Mouse (Mus musculus) liver, embryonic 15.5 days (tissue): ENCODE measurements around the gene Nipal1. TPM values are rescaled to one million over a fixed set of nuclear protein-coding genes. Genes with fewer than 3 reads are reported as not detected.

ENCODE experiments used
- ATAC-seq: fragments of 200-750 bp; cut with Nextera tagmentation; 2 replicates; pipeline ENCODE4 v1.8.0; 2017; ENCODE audit warnings: moderate number of reproducible peaks, mild to moderate bottlenecking, moderate library complexity; ENCODE audit not compliant: insufficient read depth
- H3K27ac ChIP-seq: fragments of 300-500 bp; sonication (generic); replicated peaks from 2 replicates; pipeline ENCODE4 v1.5.1; 2015; ENCODE audit warnings: mild to moderate bottlenecking, inconsistent platforms
- H3K27me3 ChIP-seq: fragments of 300-500 bp; sonication (generic); 2 replicates; pipeline ENCODE4 v1.6.1; 2015; ENCODE audit warnings: mild to moderate bottlenecking, inconsistent platforms
- H3K36me3 ChIP-seq: fragments of 300-500 bp; sonication (generic); replicated peaks from 2 replicates; pipeline ENCODE4 v1.6.1; 2015; ENCODE audit warnings: moderate library complexity, mild to moderate bottlenecking, inconsistent platforms
- H3K4me1 ChIP-seq: fragments of 300-500 bp; sonication (generic); replicated peaks from 2 replicates; pipeline ENCODE4 v1.6.1; 2015; ENCODE audit warnings: inconsistent platforms
- H3K4me2 ChIP-seq: fragments of 300-500 bp; sonication (generic); 2 replicates; pipeline ENCODE4 v1.6.1; 2015; ENCODE audit warnings: moderate library complexity, mild to moderate bottlenecking, inconsistent platforms
- H3K4me3 ChIP-seq: fragments of 300-500 bp; sonication (generic); replicated peaks from 2 replicates; pipeline ENCODE4 v1.5.1; 2015; ENCODE audit warnings: mild to moderate bottlenecking, inconsistent platforms
- H3K9ac ChIP-seq: fragments of 300-500 bp; sonication (generic); 2 replicates; pipeline ENCODE4 v1.6.1; 2015; ENCODE audit warnings: moderate library complexity, mild to moderate bottlenecking, inconsistent platforms
- H3K9me3 ChIP-seq: fragments of 300-500 bp; sonication (generic); replicated peaks from 2 replicates; pipeline ENCODE4 v1.6.1; 2016; ENCODE audit warnings: inconsistent platforms
- WGBS: fragments of 180-500 bp; shearing (Covaris S2); methylation state at CpG from one replicate; pipeline ENCODE4 v1.1.7; 2015; ENCODE audit warnings: mixed read lengths; ENCODE audit not compliant: insufficient replicate concordance; 5-methylcytosine and 5-hydroxymethylcytosine counted together
- polyA plus RNA-seq: library from polyadenylated mRNA; unstranded; fragments of >200 nt; fragmentation: Nextera tagmentation; extraction: Ambion mirVana; gene quantifications from 2 replicates; pipeline ENCODE4 v1.2.1, GENCODE M21; 2015

Nipal1 gene
- polyA plus RNA-seq, 1 experiment from 2014 or later = 28.1 TPM

- Histone ChIP-seq H3K36me3 (no peaks in the 10 kb centered on the region), H3K4me2 (no peak overlapping the region), H3K9me3 (no peaks in the 10 kb centered on the region), H3K27ac (no peak overlapping the region), H3K4me1 (peaks cover 8% of the 10 kb centered on the region), H3K4me3 (no peak overlapping the region), H3K27me3 (peaks cover 34% of the 10 kb centered on the region), H3K9ac (no peak overlapping the region)
- WGBS = 22% methylated on average over 10 of the region's 10 CpGs
- ATAC-seq = no peak
Observed at GRCm38 (mm10) chr5:72646131-72646530, 1.5 kb upstream of the Nipal1 start.

DNA sequence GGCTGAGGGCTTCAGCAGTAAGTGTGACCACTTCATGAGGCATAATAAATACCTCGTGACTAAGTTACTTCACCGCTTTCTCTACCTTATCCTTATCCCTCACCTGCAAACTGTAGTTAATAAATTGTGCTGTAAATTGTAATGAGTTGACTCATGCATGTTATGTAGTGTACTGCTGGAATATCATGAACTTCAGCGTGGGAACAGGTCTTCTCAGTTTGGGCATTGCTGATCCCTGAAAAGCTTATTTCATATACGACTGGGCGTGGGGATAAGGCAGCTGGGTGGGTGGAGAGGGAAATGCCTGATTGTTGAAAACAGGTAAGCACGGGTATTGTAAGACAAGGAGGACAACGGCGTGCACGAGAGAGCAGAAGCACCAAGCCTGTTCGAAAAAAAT lies 599 bp upstream of the Nipal1 start:
- 22% methylated on average over 10 of the region's 10 CpGs for WGBS
- Histone ChIP-seq H3K36me3 (no peaks in the 10 kb centered on the region), H3K27me3 (peaks cover 34% of the 10 kb centered on the region), H3K4me3 (peak overlapping the region; percentile 58; the same call in 1 of the 2 replicates), H3K9ac (no peak overlapping the region), H3K9me3 (no peaks in the 10 kb centered on the region), H3K4me1 (peaks cover 8% of the 10 kb centered on the region), H3K27ac (no peak overlapping the region), H3K4me2 (peak overlapping the region; percentile 76)
- no peak for ATAC-seq

DNA sequence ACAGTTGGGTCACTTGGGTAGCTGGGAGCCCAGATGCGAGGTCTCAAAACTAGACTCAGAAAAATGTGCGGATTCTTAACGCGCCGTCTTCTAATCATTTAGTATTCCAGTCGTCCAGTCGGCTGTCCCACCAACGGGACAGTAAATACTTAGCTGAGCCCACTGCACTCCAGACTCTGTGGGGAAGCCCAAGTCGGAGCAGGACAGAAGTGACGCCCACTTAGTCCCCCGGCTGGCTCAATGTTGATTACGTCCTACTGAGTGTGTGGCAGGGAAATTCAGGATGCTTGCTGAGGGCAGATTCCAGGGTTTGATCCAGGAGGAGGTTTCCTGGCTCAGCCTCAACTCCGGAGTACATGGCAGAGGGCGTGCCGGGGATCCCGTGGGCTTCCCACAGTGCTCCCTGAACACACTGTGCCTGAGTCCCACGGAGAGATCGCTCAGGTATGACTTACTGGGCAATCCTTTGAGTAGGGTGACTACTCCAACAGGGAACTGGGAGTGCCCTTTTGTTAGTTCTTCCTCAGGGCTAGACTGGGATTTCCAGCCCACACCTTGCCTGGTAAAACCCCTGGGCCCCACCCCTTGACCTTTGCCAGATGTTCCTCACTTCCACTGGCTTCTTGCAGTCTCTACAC lies 482 bp downstream of the Nipal1 start:
- WGBS = 9% methylated on average over 18 of the region's 18 CpGs
- peaks cover 8% of the 10 kb centered on the region for H3K4me1 ChIP-seq
- no peaks in the 10 kb centered on the region for H3K36me3 ChIP-seq
- ATAC-seq = peak; percentile 51; the same call in 1 of the 2 replicates
- no peaks in the 10 kb centered on the region for H3K9me3 ChIP-seq
- peaks cover 34% of the 10 kb centered on the region for H3K27me3 ChIP-seq
- H3K27ac ChIP-seq = peak overlapping the region; percentile 59
- H3K9ac ChIP-seq = peak overlapping the region; percentile 46; the same call in 1 of the 2 replicates
- H3K4me3 ChIP-seq = peak overlapping the region; percentile 58
- peak overlapping the region; percentile 76 for H3K4me2 ChIP-seq

DNA sequence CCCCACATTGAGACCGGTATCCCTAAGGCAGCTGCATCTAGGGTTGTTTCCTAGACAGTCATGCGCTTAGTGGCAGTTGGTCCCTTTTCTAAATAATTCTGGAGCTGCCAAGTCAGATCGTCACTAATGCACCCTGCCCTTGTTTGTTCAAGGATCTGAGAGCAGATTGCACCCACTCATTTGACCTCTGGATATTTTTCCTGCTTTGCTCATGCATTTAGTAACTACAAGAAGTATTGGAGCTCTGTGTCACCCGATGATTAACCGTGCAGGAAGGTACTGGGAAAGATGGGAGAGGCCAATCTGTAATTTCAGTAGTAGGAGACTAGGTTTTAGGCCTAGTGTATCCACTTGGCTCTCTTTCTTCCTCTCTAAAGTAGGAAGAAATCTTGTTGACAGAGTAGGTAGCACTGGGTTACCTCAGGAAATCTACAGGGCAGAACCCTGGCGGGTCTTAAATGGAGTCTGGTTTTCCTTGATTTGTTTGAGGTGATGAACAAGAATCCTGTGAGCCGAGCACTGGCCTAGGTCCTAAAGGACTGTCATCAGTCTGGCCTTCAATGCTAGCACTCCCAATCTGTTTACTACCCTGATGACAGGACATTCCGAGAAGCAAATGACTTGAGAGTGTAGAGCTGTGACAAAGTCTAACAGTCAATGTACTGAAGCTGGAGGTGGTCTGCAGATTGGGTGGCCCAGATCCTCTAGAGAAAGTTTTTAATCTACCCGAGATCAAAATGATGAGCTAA lies 1.6 kb downstream of the Nipal1 start:
- Histone ChIP-seq H3K27ac (peak overlapping the region; percentile 59), H3K9me3 (no peaks in the 10 kb centered on the region), H3K27me3 (peaks cover 34% of the 10 kb centered on the region), H3K4me1 (peaks cover 8% of the 10 kb centered on the region), H3K4me3 (no peak overlapping the region; the same call in 1 of the 2 replicates), H3K36me3 (no peaks in the 10 kb centered on the region), H3K4me2 (peak overlapping the region; percentile 76), H3K9ac (no peak overlapping the region)
- 55% methylated on average over 9 of the region's 9 CpGs for WGBS
- ATAC-seq = peak; percentile 38

DNA sequence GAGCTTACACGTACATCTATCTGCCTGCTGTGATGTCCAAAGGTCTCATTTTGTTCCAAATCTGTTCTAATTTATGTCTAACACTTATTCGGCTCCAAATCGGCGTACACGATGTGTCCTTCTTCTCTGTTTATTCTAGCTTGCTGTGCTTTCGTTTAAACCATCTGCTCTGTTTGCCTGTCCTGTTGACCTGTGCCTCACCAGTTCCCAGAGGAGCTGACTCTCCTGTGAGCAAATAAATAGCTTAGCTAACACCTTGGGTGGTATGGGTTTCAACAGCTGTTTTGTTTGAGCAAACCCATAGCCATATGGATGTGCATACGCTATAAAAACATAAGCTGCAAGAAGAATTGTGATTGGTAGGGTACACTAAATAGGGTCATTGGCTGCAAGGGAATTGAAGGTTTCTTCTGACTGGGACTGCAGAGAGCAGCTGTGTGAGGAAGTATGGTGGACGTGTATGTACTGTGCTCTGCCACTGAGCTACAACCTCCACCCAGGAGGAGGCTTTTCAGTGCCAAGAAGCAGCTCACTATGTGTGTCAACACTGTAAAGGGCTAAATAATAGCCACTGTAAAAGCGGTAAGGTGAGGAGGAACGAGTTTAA lies 5.6 kb downstream of the Nipal1 start:
- H3K4me3 ChIP-seq = no peak overlapping the region
- H3K9ac ChIP-seq = no peak overlapping the region
- H3K36me3 ChIP-seq = no peaks in the 10 kb centered on the region
- no peaks in the 10 kb centered on the region for H3K9me3 ChIP-seq
- peak; percentile 70 for ATAC-seq
- no peaks in the 10 kb centered on the region; the same call in 1 of the 2 replicates for H3K4me1 ChIP-seq
- no peak overlapping the region for H3K4me2 ChIP-seq
- peak overlapping the region; percentile 68 for H3K27ac ChIP-seq
- H3K27me3 ChIP-seq = peaks cover 12% of the 10 kb centered on the region
- WGBS = 53% methylated on average over 10 of the region's 10 CpGs

DNA sequence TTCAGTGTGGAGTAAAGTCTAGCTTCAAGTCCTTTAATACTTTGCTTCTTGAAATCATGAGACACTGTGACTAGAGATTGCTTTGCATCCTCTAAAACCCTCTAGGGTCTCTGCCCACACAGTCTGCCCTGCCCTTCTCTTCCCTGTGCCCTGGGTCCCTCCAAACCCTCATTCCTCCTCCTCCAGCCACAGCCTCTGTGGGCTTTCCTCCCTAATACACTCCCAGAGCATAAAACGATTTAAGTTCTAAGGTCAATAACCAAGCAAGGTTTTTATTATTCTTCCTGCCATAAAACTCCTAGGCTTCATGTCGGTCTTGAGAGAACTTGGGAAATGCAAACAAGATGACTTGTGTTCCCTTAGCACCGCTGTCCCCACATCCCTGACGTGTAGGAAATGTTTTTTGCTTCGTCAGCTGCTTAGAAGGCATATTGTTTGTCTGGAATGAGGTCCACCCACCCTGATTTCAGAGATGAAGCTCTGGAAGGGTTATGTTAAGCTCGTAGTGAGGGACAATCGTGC lies 8.7 kb downstream of the Nipal1 start:
- Histone ChIP-seq H3K36me3 (no peaks in the 10 kb centered on the region), H3K27ac (no peak overlapping the region), H3K27me3 (no peaks in the 10 kb centered on the region), H3K9me3 (no peaks in the 10 kb centered on the region), H3K9ac (no peak overlapping the region), H3K4me2 (no peak overlapping the region), H3K4me3 (no peak overlapping the region), H3K4me1 (peaks cover 9% of the 10 kb centered on the region)
- no peak for ATAC-seq
- WGBS = 31% methylated on average over 7 of the region's 7 CpGs

DNA sequence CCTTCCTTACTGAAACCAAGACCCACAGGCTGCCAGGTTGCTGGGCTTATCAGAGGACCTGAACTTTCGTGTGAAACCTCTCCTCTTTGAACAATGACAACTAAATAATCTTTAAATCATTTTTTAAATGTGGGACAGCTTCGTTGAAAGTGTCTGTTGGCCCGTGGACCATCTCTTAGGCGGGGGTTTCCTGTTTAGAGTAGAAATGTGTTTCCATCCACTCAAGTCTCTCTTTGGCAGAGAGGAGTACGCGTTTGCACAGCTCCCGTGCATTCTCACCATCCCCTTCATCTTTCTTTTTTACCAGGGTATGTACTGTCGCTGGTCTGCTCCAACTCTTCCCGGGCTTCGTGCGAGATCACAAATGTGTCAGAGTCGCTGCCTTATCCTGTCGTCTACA lies 10.8 kb downstream of the Nipal1 start:
- Histone ChIP-seq H3K4me3 (no peak overlapping the region), H3K4me1 (peaks cover 12% of the 10 kb centered on the region), H3K27me3 (no peaks in the 10 kb centered on the region), H3K4me2 (no peak overlapping the region), H3K27ac (no peak overlapping the region), H3K9ac (no peak overlapping the region), H3K9me3 (no peaks in the 10 kb centered on the region), H3K36me3 (no peaks in the 10 kb centered on the region)
- WGBS = 72% methylated on average over 13 of the region's 13 CpGs
- ATAC-seq = no peak

- Histone ChIP-seq H3K27ac (no peak overlapping the region), H3K4me3 (no peak overlapping the region), H3K27me3 (no peaks in the 10 kb centered on the region), H3K4me2 (no peak overlapping the region), H3K4me1 (peaks cover 12% of the 10 kb centered on the region), H3K36me3 (no peaks in the 10 kb centered on the region), H3K9me3 (no peaks in the 10 kb centered on the region), H3K9ac (no peak overlapping the region)
- WGBS = 44% methylated on average over 6 of the region's 6 CpGs
- no peak for ATAC-seq
Observed at GRCm38 (mm10) chr5:72661051-72661781, 13.6 kb downstream of the Nipal1 start.

DNA sequence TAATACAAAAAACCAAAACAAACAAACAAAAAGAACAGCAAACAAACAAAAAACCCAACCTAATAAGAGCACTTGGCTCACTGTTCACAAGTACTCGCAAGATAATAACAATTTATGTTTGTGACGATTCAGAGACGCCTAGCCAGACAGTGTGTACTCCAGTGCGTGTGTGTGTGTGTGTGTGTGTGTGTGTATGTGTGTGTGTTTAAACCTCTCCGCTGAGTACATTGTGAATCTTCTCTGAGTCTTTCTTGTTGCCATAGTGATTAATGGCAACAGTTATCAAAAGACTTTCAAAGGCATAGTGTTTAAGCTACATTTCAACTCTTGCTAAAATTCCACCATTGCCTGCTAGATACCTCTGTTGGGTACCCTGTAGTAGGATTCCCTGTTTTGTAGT lies 16.5 kb downstream of the Nipal1 start:
- 68% methylated on average over 5 of the region's 5 CpGs for WGBS
- ATAC-seq = no peak

DNA sequence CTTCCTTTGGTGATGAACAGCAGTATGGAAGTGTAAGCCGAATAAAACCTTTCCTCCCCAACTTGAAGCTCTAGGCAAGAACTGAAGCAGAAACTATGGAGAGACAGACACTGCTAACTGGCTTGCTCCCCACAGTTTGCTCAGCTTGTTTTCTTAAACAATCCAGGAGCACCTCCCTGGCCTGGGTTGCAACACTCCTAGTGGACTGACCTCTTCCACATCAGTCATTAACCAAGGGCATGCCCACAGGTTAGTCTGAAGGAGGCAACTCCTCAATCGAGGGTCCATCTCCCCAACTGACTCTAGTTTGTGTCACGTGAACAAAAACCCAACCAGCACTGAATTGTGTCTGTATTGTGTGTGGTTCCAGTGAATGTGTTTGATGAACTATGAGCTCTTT lies 17.3 kb downstream of the Nipal1 start:
- Histone ChIP-seq H3K27me3 (no peaks in the 10 kb centered on the region), H3K9me3 (no peaks in the 10 kb centered on the region), H3K9ac (no peak overlapping the region), H3K27ac (0 out of 2 replicates have a peak overlapping the region, but pooled peaks have one; percentile 19), H3K36me3 (no peaks in the 10 kb centered on the region), H3K4me2 (no peak overlapping the region), H3K4me3 (no peak overlapping the region), H3K4me1 (peaks cover 12% of the 10 kb centered on the region)
- 26% methylated on average over 3 of the region's 3 CpGs for WGBS
- ATAC-seq = peak; percentile 69; the same call in 1 of the 2 replicates

More for the DNA sequence above, 16.5 kb downstream of the Nipal1 start:
- Histone ChIP-seq H3K4me1 (peaks cover 12% of the 10 kb centered on the region), H3K36me3 (no peaks in the 10 kb centered on the region), H3K27me3 (no peaks in the 10 kb centered on the region), H3K9me3 (no peaks in the 10 kb centered on the region), H3K27ac (0 out of 2 replicates have a peak overlapping the region, but pooled peaks have one; percentile 19), H3K4me2 (no peak overlapping the region), H3K9ac (no peak overlapping the region), H3K4me3 (no peak overlapping the region)
